Mouse (Mus musculus) megakaryocyte progenitor cell, adult 5-6 weeks (primary cell): ENCODE results near the gene Obp2b. TPM values are rescaled to one million over a fixed set of nuclear protein-coding genes. Genes with fewer than 3 reads are reported as not detected.
A peak's percentile ranks its signal among the peaks of the same experiment; 100 is the strongest.
"Not testable (repeated sequence)": the region's sequence is repeated elsewhere in the genome, so short reads cannot be mapped to it uniquely, and the experiment has no call there.

Experiments
- ATAC-seq: replicated peaks from 2 replicates; pipeline ENCODE4 v1.8.0; 2016; ENCODE audit warnings: mild to moderate bottlenecking, moderate TSS enrichment, inconsistent platforms; ENCODE audit not compliant: poor library complexity
- total RNA-seq, 2 experiments: library from RNA; stranded (forward) in 1 of 2; stranded (reverse) in 1 of 2; fragments of 157-497, 149-512 nt in 1 of 2; fragments of 200-1000 nt in 1 of 2; gene quantifications; 2 replicates each; pipeline versions ENCODE4 v1.2.3 to v1.2.4; 2015 to 2017

The Obp2b gene
- total RNA-seq (2015) (not detected in 2 replicates), total RNA-seq (2017) (not detected in 2 replicates)

GRCm38 (mm10) chr2:25736709-25737108 lies at the start of gene Obp2b:
TSS of gene Obp2b (plus strand) at chr2:25737009.
- not testable (repeated sequence) for ATAC-seq

DNA sequence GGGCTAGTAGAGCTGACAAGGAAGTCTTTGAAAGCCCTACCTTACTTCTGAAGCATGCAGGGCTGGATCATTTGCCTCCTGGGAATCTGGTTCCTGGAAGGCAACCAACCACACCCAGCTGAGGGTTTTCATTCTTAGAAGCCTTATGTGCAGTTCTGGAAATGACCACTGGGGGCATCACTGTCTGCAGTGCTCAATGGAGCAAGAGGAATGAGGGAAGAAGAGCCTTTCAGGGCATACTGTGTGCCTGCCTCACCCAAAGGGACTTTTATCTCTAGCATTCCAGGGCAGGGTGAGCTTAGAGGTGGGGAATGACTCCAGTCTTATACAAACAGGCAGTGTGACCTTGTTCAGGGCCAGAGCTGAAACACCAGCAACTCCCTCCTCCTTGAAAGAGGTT lies 42.2 kb upstream of the Obp2b start:
- ATAC-seq: peak; percentile 69

DNA sequence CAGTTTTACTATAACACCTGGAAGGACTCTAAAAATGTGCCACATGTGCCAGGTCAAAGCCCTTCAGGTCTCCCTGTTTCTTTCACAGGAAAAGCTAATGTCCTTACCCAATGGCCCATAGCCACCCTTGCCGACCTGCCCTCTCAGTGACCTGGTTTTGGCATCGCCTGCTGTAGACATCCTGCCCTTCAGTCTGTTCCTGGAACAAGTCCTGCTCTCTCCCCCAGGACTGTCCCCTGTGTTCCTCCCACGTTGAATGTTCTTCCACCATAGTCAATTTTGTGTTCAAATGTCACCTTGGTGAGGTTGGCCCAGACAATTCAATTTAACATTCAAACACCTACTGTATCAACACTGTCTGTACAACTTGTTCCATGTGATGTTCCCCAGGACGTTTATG lies 39.9 kb upstream of the Obp2b start:
- no peak for ATAC-seq

GRCm38 (mm10) chr2:25698696-25699095 lies 38.1 kb upstream of the Obp2b start:
- no peak for ATAC-seq

DNA sequence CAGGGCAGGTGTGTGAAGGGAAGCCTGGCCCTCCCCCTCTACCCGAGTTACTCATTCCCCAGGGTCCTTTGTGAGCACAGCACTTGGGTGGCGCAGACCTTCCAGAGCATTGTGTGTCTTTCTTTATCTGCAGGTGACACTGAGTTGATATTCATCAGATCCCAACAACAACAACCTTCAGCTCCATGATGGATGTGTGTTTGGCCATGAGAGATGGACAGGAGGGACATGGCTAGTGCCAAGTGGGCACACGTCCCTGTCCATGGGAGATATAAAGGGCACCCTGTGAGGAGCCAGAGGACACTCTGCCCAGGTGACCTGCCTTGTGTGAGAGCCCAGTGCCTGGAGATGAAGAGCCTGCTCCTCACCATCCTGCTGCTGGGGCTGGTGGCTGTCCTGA lies 37.1 kb upstream of the Obp2b start, which contains the start of gene Obp2a:
Gene Obp2a (plus strand): TSS at position 301 of the 400 bp plus-strand sequence.
- ATAC-seq: not testable (repeated sequence)

- ATAC-seq: no peak
Observed at GRCm38 (mm10) chr2:25701001-25701400, 35.8 kb upstream of the Obp2b start.

DNA sequence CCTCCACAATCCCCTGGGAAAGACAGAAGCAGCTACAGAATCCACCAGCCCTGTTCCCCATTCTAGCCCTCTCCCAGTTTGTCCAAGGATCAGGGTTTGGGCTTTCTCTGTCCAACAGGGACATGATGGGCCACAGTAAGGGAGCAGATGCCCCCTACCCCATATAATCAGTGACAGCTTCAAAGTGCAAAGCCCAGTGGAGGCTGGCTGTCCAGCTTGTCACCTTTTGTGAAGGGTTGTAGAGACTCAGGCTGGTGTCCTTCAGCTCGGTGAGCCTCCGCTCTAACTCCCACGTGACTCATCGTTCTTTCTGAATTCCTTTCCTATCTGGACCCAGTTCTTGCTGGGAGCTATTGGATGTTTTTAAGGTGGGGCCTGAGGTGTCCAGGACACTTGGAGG lies 33.1 kb upstream of the Obp2b start:
- ATAC-seq: no peak

GRCm38 (mm10) chr2:25706643-25707481 lies 29.9 kb upstream of the Obp2b start, which contains the start of gene Bmyc:
TSS of gene Bmyc (plus strand) at chr2:25706739.
- peak; percentile 96 for ATAC-seq

DNA sequence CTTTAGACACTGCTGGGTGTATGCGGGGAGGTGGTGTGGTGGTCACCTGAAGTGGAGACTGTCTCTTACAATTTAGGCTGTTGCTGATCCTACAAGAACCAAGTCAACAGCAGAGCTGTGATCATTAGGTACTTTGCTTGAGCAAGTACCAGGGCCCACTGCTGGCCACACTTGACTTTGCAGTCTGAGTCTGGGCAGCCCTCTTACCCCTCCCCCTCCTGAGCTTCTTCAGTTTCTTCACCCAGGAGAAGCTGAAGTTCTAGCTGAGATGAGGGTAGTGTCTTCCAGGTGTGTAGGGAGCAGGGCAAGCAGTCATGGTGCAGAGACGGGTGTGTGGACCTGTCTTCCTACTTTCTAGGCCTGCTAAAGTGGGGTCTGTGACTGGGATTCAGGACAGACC lies 28.7 kb upstream of the Obp2b start:
- peak; percentile 62 for ATAC-seq

GRCm38 (mm10) chr2:25709056-25709455 lies 27.8 kb upstream of the Obp2b start:
- ATAC-seq: not testable (repeated sequence)

DNA sequence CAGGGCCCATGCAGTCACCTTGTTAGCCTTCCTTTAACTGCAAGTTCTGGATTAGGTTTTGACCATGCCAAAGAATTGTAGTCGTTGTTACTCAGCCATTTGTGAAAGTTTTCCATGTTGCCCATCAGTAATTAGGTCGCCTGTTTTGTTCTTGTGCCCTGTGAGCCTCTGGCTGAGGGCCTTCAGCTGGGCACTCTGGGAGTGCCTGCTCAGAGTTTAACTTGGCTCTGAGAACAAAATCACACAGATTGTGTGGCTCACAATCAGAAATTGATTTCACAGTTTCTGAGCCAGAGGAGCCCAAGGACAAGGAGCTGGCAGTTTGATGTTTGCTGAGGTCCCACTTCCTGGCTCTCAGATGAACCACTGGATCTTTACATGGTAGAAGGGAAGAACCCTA lies 27.0 kb upstream of the Obp2b start:
- not testable (repeated sequence) for ATAC-seq

DNA sequence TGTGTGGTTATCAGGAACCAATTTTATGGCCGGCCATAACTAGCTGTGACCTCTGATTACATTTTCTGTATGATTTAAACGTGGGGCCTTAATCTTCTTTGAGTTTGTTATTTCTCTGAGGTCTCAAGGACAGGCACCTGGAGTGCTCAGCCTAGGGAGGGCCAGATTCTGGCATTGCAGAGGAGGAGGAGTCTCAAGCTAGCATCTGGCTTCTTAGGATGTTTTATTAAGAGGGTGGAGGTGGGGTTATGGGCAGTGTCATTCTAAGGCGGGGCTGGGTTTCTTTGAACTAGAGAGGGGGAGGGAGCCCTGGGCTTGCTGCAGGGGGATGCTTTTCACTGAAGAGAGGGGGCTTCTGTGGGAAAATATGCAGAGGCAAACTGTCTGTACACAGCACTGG lies 25.2 kb upstream of the Obp2b start:
- ATAC-seq: not testable (repeated sequence)

DNA sequence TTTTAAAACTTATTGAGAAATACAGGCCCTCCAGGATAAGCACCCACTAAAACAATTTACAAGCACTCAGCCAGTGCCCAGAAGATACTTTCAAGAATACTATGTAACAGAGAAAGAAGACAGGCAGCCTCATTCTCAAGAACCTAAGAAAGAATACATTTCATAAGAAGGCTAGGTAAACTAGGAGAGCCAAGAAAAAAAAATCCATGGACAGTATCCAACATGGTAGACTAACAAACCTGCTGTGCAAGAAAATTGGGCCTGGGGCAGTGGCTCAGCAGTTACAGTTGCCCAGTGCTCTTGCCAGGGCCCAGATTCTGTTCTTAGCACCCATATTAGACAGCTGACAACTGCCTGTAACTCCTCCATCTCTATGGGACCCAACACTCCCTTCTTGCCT lies 19.6 kb upstream of the Obp2b start:
- no peak for ATAC-seq

DNA sequence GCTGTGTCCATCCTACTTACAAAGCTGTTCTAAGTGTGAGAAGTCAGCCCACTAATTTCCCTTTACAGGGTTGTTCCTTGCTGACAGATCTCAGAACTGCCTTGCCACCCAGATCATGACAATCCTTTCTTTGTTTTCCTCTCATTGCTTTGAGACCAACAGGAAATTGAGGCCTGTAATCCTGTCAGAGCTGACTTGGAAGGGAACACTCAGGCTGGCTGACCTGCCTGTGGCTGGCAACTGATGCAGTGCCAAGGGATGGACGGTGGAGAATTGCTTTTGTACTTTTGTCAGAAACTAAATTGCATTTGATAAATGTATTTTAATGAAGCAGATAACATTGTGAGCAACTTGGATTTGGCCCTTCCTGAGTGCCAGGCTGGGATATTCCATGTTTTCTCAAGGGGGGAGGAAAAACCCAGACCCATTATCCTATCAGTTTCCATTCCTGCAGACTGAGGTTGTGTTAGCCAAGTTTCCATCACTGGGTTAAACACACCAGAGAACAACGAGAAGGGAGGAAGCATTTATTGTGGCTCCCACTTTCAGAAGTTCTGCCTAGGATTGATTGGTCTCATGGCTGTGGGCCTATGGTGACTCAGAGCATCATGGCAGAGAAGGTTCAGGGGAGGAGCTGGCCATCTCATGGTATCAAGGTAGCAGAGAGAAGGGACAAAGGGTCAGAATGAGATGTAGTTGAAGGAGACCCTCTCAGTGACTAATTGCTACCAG lies 3.4 kb upstream of the Obp2b start:
- no peak for ATAC-seq

GRCm38 (mm10) chr2:25741671-25742070 lies 4.9 kb downstream of the Obp2b start:
- peak; percentile 82 for ATAC-seq

DNA sequence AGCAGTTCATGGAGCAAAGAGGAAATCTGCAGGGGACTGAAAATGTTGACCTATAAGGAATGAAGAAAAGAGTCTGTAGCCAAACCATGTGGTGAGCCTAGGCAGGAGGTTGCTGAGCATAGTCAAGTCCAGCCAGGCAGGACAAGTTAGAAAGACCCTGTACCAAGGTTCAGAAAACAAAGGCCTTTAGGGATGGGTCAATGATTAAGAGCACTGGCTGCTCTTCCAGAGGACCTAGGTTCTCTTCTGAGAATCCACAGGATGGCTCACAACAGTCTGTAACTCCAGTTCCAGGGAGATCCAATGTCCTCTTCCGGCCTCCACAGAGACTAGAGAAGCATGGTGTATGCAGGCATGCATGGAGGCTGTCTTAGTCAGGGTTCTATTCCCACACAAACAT lies 17.4 kb downstream of the Obp2b start:
- ATAC-seq: no peak

DNA sequence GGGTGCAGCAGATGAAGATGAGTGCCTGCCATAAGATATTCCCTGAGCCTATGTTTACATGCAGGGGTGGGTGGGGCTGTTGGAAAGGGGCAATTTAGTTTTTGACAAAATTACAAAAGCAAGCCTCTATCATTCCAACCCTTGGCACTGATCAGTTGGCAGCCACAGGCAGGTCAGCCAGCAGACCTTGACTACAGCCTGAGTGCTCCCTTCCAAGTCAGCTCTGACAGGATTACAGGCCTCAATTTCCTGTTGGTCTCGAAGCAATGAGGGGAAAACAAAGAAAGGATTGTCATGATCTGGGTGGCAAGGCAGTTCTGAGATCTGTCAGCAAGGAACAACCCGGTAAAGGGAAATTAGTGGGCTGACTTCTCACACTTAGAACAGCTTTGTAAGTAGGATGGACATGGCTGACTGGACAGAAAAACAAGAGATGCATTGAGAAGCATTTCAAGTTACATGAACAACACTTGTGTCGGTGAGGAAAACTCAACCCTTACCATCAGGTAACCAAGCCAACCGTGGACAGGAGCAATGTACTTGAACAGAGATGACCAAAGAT lies 21.3 kb downstream of the Obp2b start:
- ATAC-seq: no peak

GRCm38 (mm10) chr2:25765269-25765668 lies 28.5 kb downstream of the Obp2b start, which contains the start of gene Lcn3:
TSS of gene Lcn3 (plus strand) at chr2:25765569.
- ATAC-seq: no peak

DNA sequence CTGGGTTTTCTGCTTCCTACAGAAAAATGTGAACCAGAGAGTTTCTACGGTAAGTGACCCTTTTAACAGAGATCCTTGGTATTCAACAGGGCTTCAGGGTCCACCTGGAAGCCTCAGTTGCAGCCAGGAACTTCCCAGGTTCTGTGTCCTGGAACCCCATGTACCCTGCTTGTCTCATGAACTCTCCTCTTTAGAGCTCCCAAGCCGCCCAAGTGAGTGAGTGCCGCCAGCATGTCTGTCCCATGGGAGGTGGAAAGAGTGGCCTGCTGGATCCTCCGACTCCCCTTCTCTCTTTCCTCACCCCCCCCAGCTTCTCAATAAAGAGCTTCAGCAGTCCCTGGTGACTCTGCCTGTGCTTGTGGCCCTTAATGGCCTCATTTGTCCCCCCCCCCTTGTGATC lies 31.0 kb downstream of the Obp2b start:
- ATAC-seq: no peak

DNA sequence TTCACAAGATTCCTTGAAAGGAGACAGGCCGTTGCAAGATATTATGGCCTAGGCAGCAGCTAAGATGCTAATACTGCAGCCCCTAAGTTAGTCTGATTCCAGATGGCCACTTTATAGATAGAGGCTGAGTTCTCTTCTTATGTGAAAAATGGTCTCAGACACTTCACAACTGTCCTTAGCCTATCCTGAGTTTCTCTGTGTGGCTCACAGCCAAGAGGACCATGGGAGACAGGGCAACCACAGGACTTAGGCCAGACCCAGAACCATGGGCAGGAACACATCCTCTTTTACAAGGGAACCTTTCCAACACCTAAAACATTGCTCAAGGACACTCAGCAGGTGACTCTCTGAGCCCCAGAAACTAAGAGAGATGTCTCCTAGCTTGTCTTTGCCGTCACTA lies 36.7 kb downstream of the Obp2b start:
- no peak for ATAC-seq

- no peak for ATAC-seq
Observed at GRCm38 (mm10) chr2:25774640-25775039, 37.8 kb downstream of the Obp2b start.

- no peak for ATAC-seq
Observed at GRCm38 (mm10) chr2:25775991-25776390, 39.2 kb downstream of the Obp2b start.
